ENCODE assay signal across 8 mouse cellular contexts in genomic region chr8:117158135-117158761, GRCm38 (mm10). TPM values are rescaled to one million over a fixed set of nuclear protein-coding genes. Genes with fewer than 3 reads are reported as not detected.
DNase-seq lines count a peak whose midpoint lies in the region; ATAC-seq and TF ChIP-seq lines count a peak whose summit lies in the region.

TSS of gene Gan (plus strand) at chr8:117158135.

- peaks cover 42% of the 10 kb centered on the region for H3K79me2 ChIP-seq in MEL (ENCODE audit: control insufficient read depth, insufficient read depth, low read length, poor library complexity)

- H3K27me3 ChIP-seq in MEL (ENCODE audit: control insufficient read depth in 1 of 2, insufficient read depth in 2 of 2, low read length in 2 of 2), result no peaks in the 10 kb centered on the region
- no peaks in the 10 kb centered on the region for H3K27me3 ChIP-seq in forebrain, embryonic 12.5 days
- no peaks in the 10 kb centered on the region for H3K27me3 ChIP-seq in hindbrain, embryonic 12.5 days
- H3K27me3 ChIP-seq in lung, postnatal 0 days (replicated peaks; ENCODE audit: insufficient read depth, low read length), result no peaks in the 10 kb centered on the region

- H3K36me3 ChIP-seq in MEL (ENCODE audit: control insufficient read depth in 1 of 2, insufficient read depth in 2 of 2, low read length in 2 of 2), result peaks cover 0 to 14% of the 10 kb centered on the region in 2 experiments; a peak in 3 of 4 replicates
- H3K36me3 ChIP-seq in forebrain, embryonic 12.5 days (replicated peaks), result no peaks in the 10 kb centered on the region
- H3K36me3 ChIP-seq in hindbrain, embryonic 12.5 days, result no peaks in the 10 kb centered on the region
- no peaks in the 10 kb centered on the region for H3K36me3 ChIP-seq in lung, postnatal 0 days (ENCODE audit: insufficient read depth, low read length)

- no peak for TF ChIP-seq CTCF in MEL (IDR thresholded peaks at IDR 0.05 in 2 of 3, conservative IDR thresholded peaks at IDR 0.05 in 1 of 3; ENCODE audit: control insufficient read depth in 1 of 3, insufficient read depth in 1 of 3, low read depth in 2 of 3, low read length in 3 of 3, poor library complexity in 1 of 3, severe bottlenecking in 1 of 3)
- TF ChIP-seq CTCF in lung, postnatal 0 days (IDR thresholded peaks at IDR 0.05), result no peak; the same call in 1 of the 2 replicates

- peak within 1 kb of the TSS; percentile 90 for H3K9ac ChIP-seq in MEL (ENCODE audit: control insufficient read depth, low read depth, low read length, poor library complexity, severe bottlenecking)
- peak within 1 kb of the TSS; percentile 88 for H3K9ac ChIP-seq in forebrain, embryonic 12.5 days
- peak within 1 kb of the TSS; percentile 89 for H3K9ac ChIP-seq in hindbrain, embryonic 12.5 days
- peak within 1 kb of the TSS; percentile 85 for H3K9ac ChIP-seq in lung, postnatal 0 days (replicated peaks; ENCODE audit: low read depth)

- DNase-seq in MEL (ENCODE audit: low read depth, low spot score), result peak; percentile 63
- DNase-seq in brain, adult 2 months (ENCODE audit: low read depth, low spot score), result peak; percentile 32
- no peak for DNase-seq in layer of hippocampus, postnatal 14 days (ENCODE audit: low spot score in 2 of 2)
- DNase-seq in lung, postnatal 0 days (ENCODE audit: low spot score), result peak; percentile 56
- peak; percentile 15 for DNase-seq in ovary, postnatal 14 days (ENCODE audit: low spot score)
- DNase-seq in urinary bladder, postnatal 25 days (ENCODE audit: low spot score), result peak; percentile 47

- H3K27ac ChIP-seq in MEL (ENCODE audit: control insufficient read depth, low read depth, low read length), result peak within 1 kb of the TSS; percentile 49
- H3K27ac ChIP-seq in forebrain, embryonic 12.5 days, result peak within 1 kb of the TSS; percentile 70
- H3K27ac ChIP-seq in hindbrain, embryonic 12.5 days, result peak within 1 kb of the TSS; percentile 84
- H3K27ac ChIP-seq in lung, postnatal 0 days (ENCODE audit: low read length), result peak within 1 kb of the TSS; percentile 94

- TF ChIP-seq EP300 in MEL (IDR thresholded peaks at IDR 0.05; ENCODE audit: low read depth in 1 of 2, low read length in 2 of 2), result no peak
- no peak for TF ChIP-seq EP300 in lung, postnatal 0 days (IDR thresholded peaks at IDR 0.05)

- TF ChIP-seq POLR2A in MEL (IDR thresholded peaks at IDR 0.05; ENCODE audit: control insufficient read depth in 1 of 2, insufficient read depth in 1 of 2, low read depth in 1 of 2, low read length in 2 of 2, poor library complexity in 1 of 2), result 0 out of 4 replicates have a peak, but pooled peaks of 1 of the 2 experiments have one; percentile 6

- H3K4me2 ChIP-seq in forebrain, embryonic 12.5 days, result peak within 1 kb of the TSS; percentile 94
- peak within 1 kb of the TSS; percentile 93 for H3K4me2 ChIP-seq in hindbrain, embryonic 12.5 days (replicated peaks)
- peak within 1 kb of the TSS; percentile 86 for H3K4me2 ChIP-seq in lung, postnatal 0 days (replicated peaks; ENCODE audit: low read depth, low read length)

- ATAC-seq in forebrain, embryonic 12.5 days (ENCODE audit: low FRiP score), result peak; percentile 62
- peak; percentile 78 for ATAC-seq in hindbrain, embryonic 12.5 days (ENCODE audit: low FRiP score)
- peak; percentile 67 for ATAC-seq in lung, postnatal 0 days

- peak within 1 kb of the TSS; percentile 71 to 98 for H3K4me3 ChIP-seq in MEL (ENCODE audit: control insufficient read depth in 1 of 2, insufficient read depth in 1 of 2, low read depth in 2 of 2, low read length in 2 of 2)
- peak within 1 kb of the TSS; percentile 81 for H3K4me3 ChIP-seq in forebrain, embryonic 12.5 days (replicated peaks)
- peak within 1 kb of the TSS; percentile 94 for H3K4me3 ChIP-seq in hindbrain, embryonic 12.5 days
- H3K4me3 ChIP-seq in lung, postnatal 0 days (ENCODE audit: low read depth, low read length), result peak within 1 kb of the TSS; percentile 96

- H3K4me1 ChIP-seq in MEL (ENCODE audit: control insufficient read depth in 1 of 2, insufficient read depth in 2 of 2, low read length in 2 of 2), result peaks cover 8 to 12% of the 10 kb centered on the region in 2 experiments
- peaks cover 34% of the 10 kb centered on the region for H3K4me1 ChIP-seq in forebrain, embryonic 12.5 days
- peaks cover 37% of the 10 kb centered on the region for H3K4me1 ChIP-seq in hindbrain, embryonic 12.5 days
- no peaks in the 10 kb centered on the region; the same call in 1 of the 2 replicates for H3K4me1 ChIP-seq in lung, postnatal 0 days (ENCODE audit: insufficient read depth, low read depth, low read length)

- H3K9me3 ChIP-seq in MEL (replicated peaks; ENCODE audit: insufficient read depth, low read length), result no peaks in the 10 kb centered on the region
- no peaks in the 10 kb centered on the region for H3K9me3 ChIP-seq in forebrain, embryonic 12.5 days
- H3K9me3 ChIP-seq in hindbrain, embryonic 12.5 days (replicated peaks), result no peaks in the 10 kb centered on the region
- H3K9me3 ChIP-seq in lung, postnatal 0 days (ENCODE audit: low read length), result no peaks in the 10 kb centered on the region

- under 1% methylated on average over 58 of the region's 65 CpGs for WGBS in forebrain, embryonic 12.5 days
- under 1% methylated on average over 65 of the region's 65 CpGs for WGBS in hindbrain, embryonic 12.5 days
- 0% methylated on average over 61 of the region's 65 CpGs for WGBS in lung, postnatal 0 days

- TF ChIP-seq RAD21 in MEL (IDR thresholded peaks at IDR 0.05; ENCODE audit: low read depth, low read length), result no peak

TF ChIP-seq in MEL, 35 proteins besides CTCF, POLR2A, EP300 and RAD21:
- peak; percentile 18; the same call in 1 of the 2 replicates for TF ChIP-seq HCFC1 (IDR thresholded peaks at IDR 0.05; ENCODE audit: low read depth, low read length)
- TF ChIP-seq TCF12 (IDR thresholded peaks at IDR 0.05; ENCODE audit: low read depth, low read length), result 0 out of 2 replicates have a peak, but pooled peaks have one; percentile 14
- TF ChIP-seq TBP (IDR thresholded peaks at IDR 0.05; ENCODE audit: low read depth, low read length), result no peak
- TF ChIP-seq ZKSCAN1 (IDR thresholded peaks at IDR 0.05; ENCODE audit: low read depth, low read length), result no peak
TF ChIP-seq in MEL: peak in this region for 2.

RNA-seq across cellular contexts. Expression of gene Gan, which starts in this region (rescaled TPM):
- 8.2 and 8.7 TPM in 2 replicates for total RNA-seq in MEL (2012; rRNA removed)
- polyA plus RNA-seq in MEL (2012; ENCODE audit: insufficient read depth in 1 of 2, insufficient read length in 2 of 2, low read depth in 1 of 2, low replicate concordance in 2 of 2, missing spikeins in 1 of 2), result 1 to 10 TPM in 1 of 2 experiments, not detected in 1; 5.6 TPM
- polyA plus RNA-seq in forebrain, embryonic 12.5 days (2016; fragmentation: Nextera tagmentation; extraction: Ambion mirVana), result 2.9 and 3.4 TPM in 2 replicates
- 3.1 and 3.6 TPM in 2 replicates for polyA plus RNA-seq in hindbrain, embryonic 12.5 days (2016; fragmentation: Nextera tagmentation; extraction: Ambion mirVana)
- total RNA-seq in layer of hippocampus, postnatal 14 days (2021), result 10 to 100 TPM; 17.6 to 18.6 TPM
- 3.3 and 4.2 TPM in 2 replicates for polyA plus RNA-seq in lung, postnatal 0 days (2015; fragmentation: Nextera tagmentation; extraction: Ambion mirVana)

Comparison
In these comparisons a context has a peak if more than half of its experiments do, and no peak if none do; other contexts are left out.
1. DNase-seq: peak in MEL (single experiment), brain, adult 2 months (single experiment), lung, postnatal 0 days (single experiment), ovary, postnatal 14 days (single experiment) and urinary bladder, postnatal 25 days (single experiment); none in layer of hippocampus, postnatal 14 days (0 of 2).
2. Peak in every context shown above with its lines, with median percentiles within 50 percentile points of each other: H3K27ac ChIP-seq, H3K4me3 ChIP-seq, H3K9ac ChIP-seq, ATAC-seq and H3K4me2 ChIP-seq.